Mouse (Mus musculus): Measurements from ENCODE around the gene Syt13.
A peak's percentile ranks its signal among the peaks of the same experiment; 100 is the strongest.

The Syt13 gene

GRCm38 (mm10) chr2:92967032-92967838, 52.3 kb downstream of the Syt13 start:
- DNase-seq = no peak

DNA sequence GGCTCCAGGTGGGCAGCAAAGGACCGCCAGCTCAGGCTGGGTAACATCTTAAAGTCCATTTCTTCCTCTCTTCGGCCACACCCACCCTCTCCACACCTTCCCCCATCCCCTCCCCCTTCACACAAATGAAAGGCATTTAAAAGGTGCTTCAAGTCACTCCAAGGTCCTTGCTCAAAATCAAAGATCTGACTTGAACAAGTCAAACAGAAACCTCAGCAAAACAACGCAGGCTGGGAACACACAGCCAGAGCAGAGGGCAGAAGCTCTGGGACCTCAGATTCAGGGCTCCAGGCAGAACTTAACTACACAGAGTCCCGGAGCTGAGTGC, 52.9 kb downstream of the Syt13 start:
- no peak for DNase-seq

- DNase-seq = no peak
Measured at GRCm38 (mm10) chr2:92971069-92971468, 56.2 kb downstream of the Syt13 start.

DNA sequence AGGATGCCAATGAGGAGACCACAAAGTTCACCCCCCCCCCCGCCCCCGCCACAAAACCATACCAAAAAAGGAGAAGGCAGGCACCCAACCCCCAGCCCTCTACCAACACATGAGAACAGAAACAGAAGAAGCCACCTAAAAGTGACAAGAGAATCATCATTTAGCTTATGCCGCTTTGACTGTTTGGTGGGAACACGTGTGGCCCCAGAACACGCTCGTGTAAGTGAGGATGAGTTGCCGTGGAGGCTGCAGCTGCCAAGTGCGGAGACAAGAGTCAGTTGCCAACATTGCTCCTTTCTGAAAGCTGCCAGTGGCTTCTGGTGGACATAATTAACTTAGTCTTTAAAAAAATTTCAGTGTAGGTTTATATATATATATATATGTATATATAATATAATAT, 56.6 kb downstream of the Syt13 start:
- no peak for DNase-seq

GRCm38 (mm10) chr2:92972071-92972470, 57.2 kb downstream of the Syt13 start:
- peak in 1 of 2 experiments; percentile 29 for DNase-seq

- DNase-seq = no peak
Measured at GRCm38 (mm10) chr2:92973646-92974045, 58.7 kb downstream of the Syt13 start.

- no peak for DNase-seq
Measured at GRCm38 (mm10) chr2:92975031-92975790, 60.3 kb downstream of the Syt13 start.

DNA sequence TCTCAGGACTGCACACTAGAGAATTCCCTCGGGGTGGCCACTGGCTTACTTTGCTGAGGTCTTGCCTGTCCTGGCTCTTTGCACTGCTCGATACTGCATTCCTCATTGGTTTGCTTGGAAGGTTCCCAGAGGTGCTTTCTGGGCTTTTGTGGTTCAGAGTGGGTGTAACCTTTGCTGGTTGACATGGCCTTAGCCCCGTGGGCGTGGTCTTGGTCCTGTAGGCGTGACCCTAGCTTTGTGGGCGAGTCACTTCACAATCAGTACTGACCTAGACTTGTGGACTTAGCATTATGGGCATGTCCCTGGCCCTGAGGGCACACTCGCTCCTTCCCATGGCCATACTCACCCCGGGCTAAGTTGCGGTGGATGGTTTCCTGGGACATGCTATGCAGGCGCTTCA, 65.3 kb downstream of the Syt13 start:
- DNase-seq = no peak

DNA sequence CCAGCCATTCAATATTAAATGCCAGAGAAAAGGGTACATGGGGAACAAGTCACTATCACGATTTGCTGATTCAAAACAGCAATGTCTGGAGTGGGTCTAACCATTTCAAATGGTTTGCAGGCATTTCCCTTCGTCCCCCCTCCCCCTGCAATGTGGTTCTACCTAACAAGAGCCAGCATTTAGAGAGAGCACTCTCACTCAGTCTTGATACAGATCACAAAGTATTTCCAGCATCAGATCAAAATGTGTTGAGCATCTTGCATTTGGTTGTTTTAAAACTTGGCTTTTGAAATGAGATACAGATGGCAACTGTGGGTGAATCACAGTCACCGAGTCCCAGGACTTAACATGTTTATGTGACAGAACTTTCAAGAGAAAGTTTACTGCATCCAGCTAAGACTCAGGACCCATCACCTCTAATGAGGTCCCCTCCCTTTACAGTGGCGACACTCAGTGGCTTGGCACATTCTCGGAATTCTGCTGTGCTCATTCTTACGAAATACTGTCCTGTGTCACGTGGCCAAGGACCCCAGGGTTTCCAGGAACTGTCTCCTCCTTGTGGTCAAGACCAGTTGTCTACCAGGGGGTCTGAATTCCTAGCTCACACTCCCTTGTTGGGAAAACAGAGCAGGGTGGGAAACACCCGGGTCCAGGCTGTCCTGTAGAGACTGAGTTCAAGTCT, 67.8 kb downstream of the Syt13 start:
- DNase-seq = no peak

- no peak for DNase-seq
Measured at GRCm38 (mm10) chr2:92983273-92983620, 68.3 kb downstream of the Syt13 start.

- no peak for DNase-seq
Measured at GRCm38 (mm10) chr2:92984321-92985108, 69.6 kb downstream of the Syt13 start.

GRCm38 (mm10) chr2:92985171-92985570, 70.3 kb downstream of the Syt13 start:
- DNase-seq = no peak

- DNase-seq = no peak
Measured at GRCm38 (mm10) chr2:92985600-92985999, 70.7 kb downstream of the Syt13 start.

- DNase-seq = no peak
Measured at GRCm38 (mm10) chr2:92987108-92987618, 72.3 kb downstream of the Syt13 start.

DNA sequence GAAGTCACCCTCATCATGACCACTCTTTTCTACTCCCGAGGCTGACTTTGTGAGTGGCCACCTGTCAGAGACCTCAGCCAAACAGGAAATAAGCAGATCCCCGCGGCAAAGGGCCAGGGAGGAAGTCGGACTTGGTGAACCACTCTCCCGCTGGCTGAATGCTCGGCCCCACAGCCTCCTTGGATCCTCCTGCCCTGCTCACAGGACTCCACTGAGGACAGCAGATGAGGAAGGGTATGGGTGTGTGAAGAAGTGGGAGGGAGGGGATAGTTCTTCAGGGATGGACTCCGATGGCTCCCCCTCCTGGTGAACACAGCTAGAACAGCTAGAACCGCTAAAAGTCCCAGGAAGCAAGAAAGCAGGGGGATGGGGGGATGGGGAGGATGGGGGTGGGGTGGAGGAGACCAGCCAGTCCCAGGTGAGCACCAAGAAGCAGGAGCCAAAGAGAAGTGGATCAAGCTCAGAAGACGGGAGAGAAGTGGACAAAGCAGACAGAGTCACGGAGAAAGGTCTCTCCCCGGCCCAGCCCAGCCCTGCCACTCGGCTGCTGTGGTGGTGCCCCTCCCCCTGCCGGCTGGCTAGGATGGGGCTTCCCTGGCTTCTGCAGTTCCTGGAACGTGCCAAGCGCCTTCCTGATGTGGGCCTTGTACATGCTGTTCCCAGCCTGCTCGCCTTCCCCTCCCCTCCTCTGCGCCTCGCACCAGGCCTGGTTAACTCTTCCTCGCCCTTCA, 73.2 kb downstream of the Syt13 start:
- peak; percentile 50 to 62 for DNase-seq

DNA sequence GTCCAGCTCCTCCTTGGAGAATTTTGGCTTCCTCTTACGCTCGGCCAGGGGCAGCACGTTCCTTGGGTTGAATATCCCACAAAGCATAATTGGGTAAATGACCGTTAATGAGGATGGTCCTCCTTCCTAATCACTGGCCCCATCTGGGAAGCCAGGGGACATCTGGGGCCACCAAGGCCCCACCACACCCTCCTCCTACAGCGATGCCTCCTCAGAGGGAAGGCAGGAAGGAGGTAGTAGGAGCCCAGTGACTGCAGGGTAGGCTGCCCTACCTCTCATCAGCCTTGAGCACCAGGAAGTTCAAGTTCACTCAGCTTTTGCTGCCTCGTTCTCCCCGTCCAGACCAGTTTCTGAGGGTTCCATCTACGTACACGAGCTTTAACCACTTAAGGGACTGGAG, 74.7 kb downstream of the Syt13 start:
- no peak for DNase-seq

DNA sequence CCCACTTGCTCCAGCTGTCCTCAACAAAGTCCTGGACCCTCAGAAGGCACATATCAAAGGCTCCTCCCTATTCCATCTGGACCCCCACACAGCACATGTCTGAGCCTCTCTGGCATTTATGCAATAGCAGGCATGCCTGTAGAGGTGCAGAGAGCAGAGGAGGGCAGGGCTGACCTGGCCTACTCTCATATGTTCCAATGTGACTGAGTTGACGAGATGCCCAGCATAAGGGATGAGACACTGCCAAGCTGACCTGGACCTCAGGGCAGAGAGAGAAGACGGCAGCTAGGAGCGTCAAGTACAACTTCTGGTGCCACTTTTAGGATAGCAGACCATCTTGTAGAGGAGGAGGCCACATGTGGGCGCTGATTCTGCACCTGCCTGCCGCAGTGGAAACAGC, 77.1 kb downstream of the Syt13 start:
- DNase-seq = no peak

DNA sequence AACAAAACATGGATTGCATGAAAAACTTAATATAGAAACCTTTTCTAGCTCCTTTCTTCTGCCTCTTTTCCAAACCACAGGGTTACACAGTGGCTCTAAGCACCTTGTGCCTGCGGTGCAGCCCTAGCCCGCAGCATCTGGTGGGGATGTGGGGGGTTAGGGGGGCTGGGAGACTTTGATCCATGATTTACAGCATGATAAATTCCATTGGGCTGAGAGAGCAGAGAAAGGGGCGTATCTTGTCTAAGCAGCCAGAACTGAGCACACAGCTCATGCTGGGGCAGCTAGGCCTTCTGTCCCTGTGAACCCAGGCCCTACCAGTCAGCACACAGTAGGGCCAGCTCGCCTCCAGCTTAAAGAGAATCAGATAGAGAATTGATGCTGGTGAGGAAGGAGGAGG, 90.1 kb downstream of the Syt13 start:
- no peak for DNase-seq
